In genomic region chr11:3786564-3786963, GRCm38 (mm10) we compare ENCODE assay signal across 8 mouse cellular contexts.
DNase-seq lines count a peak whose midpoint lies in the region; ATAC-seq lines count a peak whose summit lies in the region.

No protein-coding gene starts in this region.

- DNase-seq in heart, adult 11 months, result peak; percentile 94
- peak; percentile 97 to 99 for DNase-seq in cerebellum, postnatal 10 days
- DNase-seq in frontal cortex, postnatal 25 days (ENCODE audit: low spot score in 2 of 2), result peak; percentile 87 to 89
- peak; percentile 78 for DNase-seq in induced T-regulatory cell, adult 2 months (ENCODE audit: low read depth)
- peak; percentile 94 for DNase-seq in left cerebral cortex, postnatal 4 days
- DNase-seq in naive thymus-derived CD4-positive, alpha-beta T cell, adult 2 months (ENCODE audit: low read depth), result peak; percentile 73
- DNase-seq in spleen, postnatal 4 days (ENCODE audit: low spot score in 2 of 2), result peak; percentile 63 to 90

- H3K27me3 ChIP-seq in heart, embryonic 12.5 days (replicated peaks), result peaks cover 8% of the 10 kb centered on the region; the same call in 1 of the 2 replicates

- no peak overlapping the region for H3K4me3 ChIP-seq in heart, embryonic 12.5 days

- 31% methylated on average over 6 of the region's 6 CpGs for WGBS in heart, embryonic 12.5 days

- no peaks in the 10 kb centered on the region for H3K36me3 ChIP-seq in heart, embryonic 12.5 days

- no peaks in the 10 kb centered on the region for H3K4me1 ChIP-seq in heart, embryonic 12.5 days (replicated peaks)

- H3K9ac ChIP-seq in heart, embryonic 12.5 days, result no peak overlapping the region

- H3K9me3 ChIP-seq in heart, embryonic 12.5 days (replicated peaks), result peaks cover 3% of the 10 kb centered on the region

- ATAC-seq in heart, embryonic 12.5 days (ENCODE audit: insufficient number of reproducible peaks, low FRiP score), result no peak

- no peak overlapping the region for H3K27ac ChIP-seq in heart, embryonic 12.5 days (ENCODE audit: poor library complexity, severe bottlenecking)

- H3K4me2 ChIP-seq in heart, embryonic 12.5 days, result no peak overlapping the region

- intact Hi-C loops in left cerebral cortex, postnatal 4 days (cut with DNase I), result loop anchor here (5.0 kb wide), 2 partner anchors 74 to 249 kb away; no protein-coding TSS in a partner anchor
